Mouse (Mus musculus) cortical plate, adult 2 months (tissue): ENCODE measurements around the gene Coq10b.

ENCODE experiments used
- CTCF ChIP-seq: fragments of 200-500 bp; IDR thresholded peaks from 2 replicates; pipeline ENCODE4 v1.5.1; 2011; ENCODE audit warnings: mild to moderate bottlenecking, control low read depth, low read length; ENCODE audit not compliant: insufficient read depth; ENCODE audit errors: extremely low read depth
- POLR2A ChIP-seq: fragments of 200-500 bp; IDR thresholded peaks from 2 replicates; pipeline ENCODE4 v1.6.1; 2011; ENCODE audit warnings: mild to moderate bottlenecking, low read length, control low read depth; ENCODE audit not compliant: insufficient read depth; ENCODE audit errors: extremely low read depth

DNA sequence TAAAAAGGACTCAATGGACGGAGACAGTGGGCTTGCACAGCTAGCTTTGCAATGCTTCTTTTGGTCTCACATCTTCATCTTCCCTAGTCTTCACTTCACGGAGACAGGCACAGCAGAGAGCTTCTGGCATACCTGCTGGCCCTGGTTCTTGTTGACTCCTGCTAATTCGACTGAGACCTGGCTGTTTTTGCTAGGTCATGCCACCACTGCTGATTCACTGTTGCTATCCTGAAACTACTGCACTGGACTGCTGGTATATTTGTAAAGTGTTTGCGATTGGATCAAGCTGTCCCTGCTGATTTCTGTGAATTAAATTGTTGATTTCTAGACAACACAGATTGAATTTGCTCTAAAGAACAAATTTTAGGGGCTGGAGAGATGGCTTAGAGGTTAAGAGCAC is 10.9 kb upstream of the Coq10b start:
- TF ChIP-seq CTCF, result no peak
- no peak for TF ChIP-seq POLR2A
